Mouse (Mus musculus) CD4-positive, CD25-positive, alpha-beta regulatory T cell, adult 2 months (primary cell): Measurements from ENCODE around the gene Sbp.
A peak's percentile ranks its signal among the peaks of the same experiment; 100 is the strongest.
"Not testable (repeated sequence)": the region's sequence is repeated elsewhere in the genome, so short reads cannot be mapped to it uniquely, and the experiment has no call there.

Experiments used
- DNase-seq: peaks from one replicate; pipeline ENCODE4 v3.0.0-alpha.2; 2012; ENCODE audit warnings: low read depth, low spot score

Sbp gene

GRCm38 (mm10) chr17:23941372-23941771 lies at the start of gene Sbp:
Gene Sbp (plus strand): TSS chr17:23941672.
- DNase-seq, result no peak

DNA sequence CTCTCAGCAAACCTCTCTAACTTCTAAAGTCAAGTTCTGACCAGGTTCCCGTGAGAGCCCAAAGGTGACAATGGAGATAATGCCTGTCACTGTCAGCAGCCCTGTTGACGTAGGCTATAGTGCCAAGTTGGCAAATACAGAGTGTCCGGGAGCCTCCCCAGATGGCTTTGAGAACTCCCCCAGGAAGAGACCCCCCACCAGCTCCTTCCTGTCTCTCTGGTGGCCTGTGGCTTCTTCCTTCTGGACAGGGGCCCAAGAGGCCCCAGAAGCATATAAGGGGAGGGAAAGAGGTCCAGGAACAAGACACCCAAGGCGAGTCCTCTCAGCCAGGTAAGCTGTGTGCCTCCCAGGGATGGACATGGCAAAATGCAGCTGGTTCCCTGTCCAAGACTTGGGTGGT lies 24.3 kb upstream of the Sbp start, which contains the start of gene Dcpp3:
TSS of gene Dcpp3 (plus strand) at position 301 of the 400 bp plus-strand sequence.
- not testable (repeated sequence) for DNase-seq

DNA sequence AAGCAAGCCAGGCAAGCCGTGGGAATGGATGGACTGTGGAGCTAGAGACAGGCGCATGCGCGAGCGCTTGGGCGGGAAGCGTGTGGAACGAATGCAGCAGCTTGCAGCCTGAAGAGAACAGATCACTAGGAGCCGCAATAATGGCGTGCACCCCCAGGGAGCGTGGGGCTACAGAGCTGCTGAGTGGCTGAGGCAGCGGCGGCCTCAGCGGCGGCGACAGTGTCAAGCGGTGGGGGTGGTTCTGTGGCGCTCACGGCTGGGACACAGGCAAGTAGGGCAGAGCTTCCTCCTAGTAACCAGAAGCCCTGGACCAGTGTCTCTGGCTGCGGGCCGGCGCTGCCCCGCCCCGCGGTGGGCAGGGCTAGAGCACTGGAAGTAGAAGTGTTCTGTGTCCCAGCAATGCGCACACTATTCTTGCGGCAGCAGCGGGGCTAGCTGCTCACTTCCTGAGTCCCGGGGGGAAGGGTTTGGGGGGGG lies 16.9 kb upstream of the Sbp start:
- peak; percentile 86 for DNase-seq

GRCm38 (mm10) chr17:23925090-23925493 lies 16.4 kb upstream of the Sbp start:
- peak; percentile 45 for DNase-seq

DNA sequence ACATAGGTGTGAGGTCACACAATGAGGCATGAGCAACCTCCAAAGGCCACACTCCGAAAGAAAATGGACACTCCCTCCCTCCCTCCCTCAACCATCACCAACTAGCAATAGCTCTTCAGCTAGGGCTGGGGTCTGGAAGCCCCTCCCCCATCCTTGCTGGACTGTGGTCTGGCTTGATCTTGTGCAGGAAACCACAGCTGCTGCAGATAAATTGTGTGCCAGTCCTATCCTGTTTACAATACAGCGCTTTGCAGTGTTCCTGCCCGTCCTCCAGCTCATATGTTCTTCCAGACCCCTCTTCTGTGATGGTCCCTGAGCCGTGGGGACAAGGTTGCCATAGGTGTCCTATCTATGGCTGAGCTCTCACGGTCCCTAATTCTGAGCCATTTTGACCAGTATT lies 10.3 kb upstream of the Sbp start:
- no peak for DNase-seq

DNA sequence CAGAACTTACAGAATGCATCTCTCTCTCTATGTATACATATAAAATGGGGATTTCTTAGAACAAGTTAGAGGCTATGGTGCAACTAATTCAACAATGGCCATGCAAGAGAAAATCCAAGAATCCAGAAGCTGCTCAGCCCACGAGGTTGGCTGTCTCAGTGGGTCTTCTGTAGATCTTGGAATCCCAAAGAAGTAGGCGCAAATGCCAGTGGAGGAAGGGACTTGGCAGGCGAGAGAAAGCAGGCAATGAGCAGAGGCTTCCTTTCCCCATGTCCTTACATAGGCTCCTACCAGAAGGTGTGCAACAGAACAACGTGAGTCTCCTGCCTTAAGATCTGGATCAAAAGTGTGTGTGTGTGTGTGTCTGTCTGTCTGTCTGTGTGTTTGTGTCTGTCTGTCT lies 6.0 kb downstream of the Sbp start:
- not testable (repeated sequence) for DNase-seq

GRCm38 (mm10) chr17:23949068-23949467 lies 7.6 kb downstream of the Sbp start:
- DNase-seq, result no peak

DNA sequence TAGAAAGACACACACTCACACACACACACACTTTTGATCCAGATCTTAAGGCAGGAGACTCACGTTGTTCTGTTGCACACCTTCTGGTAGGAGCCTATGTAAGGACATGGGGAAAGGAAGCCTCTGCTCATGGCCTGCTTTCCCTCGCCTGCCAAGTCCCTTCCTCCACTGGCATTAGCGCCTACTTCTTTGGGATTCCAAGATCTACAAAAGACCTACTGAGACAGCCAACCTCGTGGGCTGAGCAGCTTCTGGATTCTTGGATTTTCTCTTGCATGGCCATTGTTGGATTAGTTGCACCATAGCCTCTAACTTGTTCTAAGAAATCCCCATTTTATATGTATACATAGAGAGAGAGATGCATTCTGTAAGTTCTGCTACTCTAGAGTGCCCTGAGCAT lies 9.4 kb downstream of the Sbp start:
- DNase-seq, result not testable (repeated sequence)

DNA sequence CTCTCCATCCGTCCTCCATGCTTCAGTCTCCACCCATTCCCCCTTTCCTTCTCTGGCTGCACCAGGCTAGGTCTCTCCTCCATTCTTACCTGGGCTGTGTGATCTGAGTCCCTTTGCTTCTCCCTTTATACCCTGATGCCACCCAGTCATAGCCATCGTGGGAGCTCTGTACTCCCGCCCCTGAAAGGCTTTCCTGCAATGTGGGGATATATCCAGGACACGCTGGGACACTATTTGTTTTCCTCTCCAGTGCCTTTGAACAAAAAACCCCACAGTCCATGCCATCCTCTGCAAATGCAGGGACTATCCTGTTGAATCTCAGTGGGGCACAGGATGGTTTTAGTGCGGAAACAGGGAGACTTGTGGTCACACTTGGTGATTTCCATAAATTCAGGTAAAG lies 13.7 kb downstream of the Sbp start, which contains the start of gene Sbpl:
TSS of gene Sbpl (minus strand) at position 101 of the 400 bp plus-strand sequence.
- DNase-seq, result no peak

GRCm38 (mm10) chr17:23960084-23960738 lies 18.7 kb downstream of the Sbp start:
- peak; percentile 87 for DNase-seq

GRCm38 (mm10) chr17:23961573-23962122 lies 20.2 kb downstream of the Sbp start:
- DNase-seq, result no peak

DNA sequence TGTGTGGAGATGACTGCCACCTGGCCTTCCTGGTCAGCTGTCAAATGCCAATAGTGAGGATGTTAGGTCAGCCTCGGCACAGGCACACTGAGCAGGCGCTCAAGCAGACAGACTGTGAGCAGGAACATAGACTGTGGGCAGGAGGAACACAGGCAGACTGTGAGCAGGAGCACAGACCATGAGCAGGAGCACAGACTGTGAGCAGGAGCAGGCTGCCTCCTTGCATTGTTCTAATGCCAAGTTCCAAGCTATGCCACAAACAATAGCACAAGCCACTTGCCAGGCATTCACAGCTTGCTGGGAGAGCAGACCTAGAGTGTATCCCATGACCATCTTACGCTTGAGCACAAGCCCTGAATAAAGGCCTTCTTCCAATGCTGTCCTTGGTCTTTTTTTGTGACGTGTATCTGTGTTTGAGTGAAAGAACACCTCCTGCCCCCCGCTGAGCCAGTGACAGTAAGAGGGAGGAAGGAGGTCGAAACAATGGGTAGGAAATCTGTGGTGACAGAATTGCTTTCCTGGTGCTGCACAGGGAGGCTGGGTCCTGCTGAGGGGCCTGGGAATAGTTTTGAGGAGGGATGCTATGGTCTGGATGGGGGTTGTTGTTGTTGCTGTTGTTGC lies 24.4 kb downstream of the Sbp start:
- DNase-seq, result no peak

DNA sequence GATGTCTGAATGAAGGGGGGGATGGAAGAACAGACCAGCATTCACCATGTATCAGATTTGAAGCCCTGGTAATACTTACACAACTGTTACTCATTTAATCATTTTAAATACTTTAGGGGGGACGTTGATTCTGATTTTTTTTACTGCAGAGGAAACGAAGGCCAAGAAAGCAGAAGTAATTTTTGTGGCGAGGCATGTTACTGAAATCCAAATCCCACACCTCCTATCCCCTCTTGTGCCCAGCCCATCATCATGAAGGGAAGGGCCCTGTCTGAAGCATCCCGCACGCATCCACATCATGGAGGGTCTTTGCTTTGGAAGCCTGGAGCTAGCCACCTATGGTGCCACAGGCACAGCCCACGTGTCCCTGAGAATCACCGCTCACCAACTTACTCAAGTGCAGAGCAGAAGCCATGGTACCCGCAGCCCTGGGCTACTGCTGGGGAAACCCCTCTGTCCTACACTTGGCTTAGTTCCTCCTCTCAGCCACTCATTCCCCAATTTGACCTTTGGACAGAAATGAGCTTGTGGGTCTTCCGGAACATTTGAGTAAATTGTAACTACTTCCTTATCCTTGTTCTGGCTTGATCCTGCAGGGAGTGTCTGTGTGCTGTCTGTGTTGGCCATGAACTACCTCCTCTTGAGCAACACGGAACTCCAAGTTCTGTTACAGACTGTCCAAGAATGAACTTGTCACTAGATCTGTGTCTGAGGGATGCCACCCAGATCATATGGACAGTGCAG lies 25.4 kb downstream of the Sbp start:
- DNase-seq, result no peak

GRCm38 (mm10) chr17:23968780-23969179 lies 27.3 kb downstream of the Sbp start:
- DNase-seq, result peak; percentile 29

DNA sequence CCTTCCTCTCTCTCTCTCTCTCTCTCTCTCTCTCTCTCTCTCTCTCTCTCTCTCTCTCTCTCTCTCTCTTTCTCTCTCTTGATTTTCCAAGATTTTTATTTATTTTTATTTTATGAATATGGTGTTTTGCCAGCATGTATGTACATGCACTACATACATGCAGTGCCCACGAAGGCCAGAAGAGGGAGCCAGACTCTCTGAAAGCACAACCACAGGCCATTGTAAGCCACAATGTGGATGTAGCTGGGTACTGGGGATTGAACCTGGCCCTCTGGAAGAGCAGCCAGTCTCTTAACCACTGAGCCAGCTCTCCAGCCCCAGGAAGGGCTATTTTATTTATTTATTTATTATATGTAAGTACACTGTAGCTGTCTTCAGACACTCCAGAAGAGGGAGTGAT lies 27.8 kb downstream of the Sbp start:
- peak; percentile 82 for DNase-seq

GRCm38 (mm10) chr17:23971315-23971714 lies 29.8 kb downstream of the Sbp start:
- DNase-seq, result no peak

GRCm38 (mm10) chr17:23976665-23977064 lies 35.2 kb downstream of the Sbp start:
- no peak for DNase-seq

DNA sequence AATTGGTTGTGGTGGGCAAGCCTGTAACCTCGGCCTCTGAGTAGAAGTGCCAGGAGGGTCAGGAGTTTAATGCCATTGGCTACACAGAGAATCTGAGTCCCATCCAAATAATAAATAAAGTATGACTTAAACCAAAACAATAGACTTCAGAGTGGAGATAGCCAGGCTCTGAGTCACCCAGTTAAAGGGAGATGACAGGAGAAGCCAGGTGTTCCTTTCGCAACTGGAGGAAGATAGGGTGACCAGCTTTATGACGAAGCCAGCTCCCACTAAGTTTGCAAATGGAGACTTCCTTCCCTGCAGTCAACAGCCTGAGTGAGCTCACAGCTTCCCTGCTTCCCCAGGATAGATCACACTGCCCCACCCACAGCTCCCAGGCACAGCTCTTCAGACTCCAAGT lies 38.0 kb downstream of the Sbp start:
- no peak for DNase-seq

DNA sequence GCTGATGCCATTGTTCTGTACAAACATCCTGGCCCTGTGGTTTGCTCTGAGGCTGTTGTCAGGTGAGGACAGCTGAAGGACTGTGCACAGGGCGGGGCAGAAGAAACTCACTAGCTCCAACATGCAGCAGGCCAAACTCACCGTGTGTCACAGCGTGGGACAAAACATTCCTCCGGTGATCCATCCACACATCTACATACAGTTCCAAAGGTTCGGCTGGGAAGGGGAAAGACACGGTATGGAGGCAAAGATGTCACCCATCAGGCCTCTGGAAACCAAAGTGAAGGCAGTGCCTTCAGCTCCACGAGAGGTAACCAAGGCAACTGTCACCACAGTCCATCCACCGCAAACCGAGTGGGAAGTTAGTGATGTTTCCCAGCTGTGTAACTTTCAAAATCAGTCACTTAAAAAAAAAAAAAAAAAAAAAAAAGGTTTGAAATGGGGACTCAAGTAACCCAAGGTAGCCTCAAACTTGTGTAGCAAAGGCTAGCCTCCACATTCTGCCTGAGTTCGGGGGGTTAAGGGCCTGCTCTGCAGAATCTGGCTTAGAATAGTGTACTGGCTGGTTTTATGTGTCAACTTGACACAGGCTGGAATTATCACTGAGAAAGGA lies 38.9 kb downstream of the Sbp start, which contains the start of gene Prss30:
TSS of gene Prss30 (minus strand) at position 270 of the 613 bp plus-strand sequence.
- peak; percentile 37 for DNase-seq

- DNase-seq, result no peak
Observed at GRCm38 (mm10) chr17:23982912-23983311, 41.4 kb downstream of the Sbp start.

- no peak for DNase-seq
Observed at GRCm38 (mm10) chr17:23984989-23985388, 43.5 kb downstream of the Sbp start.

DNA sequence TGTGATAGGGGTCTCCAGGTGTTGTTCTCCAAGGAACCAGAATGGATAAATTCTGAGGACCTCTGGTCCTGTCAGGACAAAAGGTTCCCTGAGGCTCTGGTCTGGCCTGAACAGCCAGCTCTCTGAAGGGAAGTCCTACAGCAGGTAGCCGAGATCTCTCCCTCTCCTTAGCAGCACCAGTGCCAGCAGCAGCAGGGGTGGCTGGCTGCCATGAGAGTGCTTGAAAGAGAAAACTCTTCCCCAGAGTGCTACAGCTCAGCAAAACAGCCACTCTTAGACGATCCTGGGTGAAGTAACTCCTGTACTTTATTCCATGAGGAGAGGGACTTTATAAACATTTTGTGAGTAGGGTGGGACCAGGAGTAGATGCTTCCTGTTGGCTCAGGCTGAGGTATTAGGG lies 48.3 kb downstream of the Sbp start:
- no peak for DNase-seq
